Mouse (Mus musculus): ENCODE results near the gene Lrr1.
"Not testable (repeated sequence)": the region's sequence is repeated elsewhere in the genome, so short reads cannot be mapped to it uniquely, and the experiment has no call there.

DNA sequence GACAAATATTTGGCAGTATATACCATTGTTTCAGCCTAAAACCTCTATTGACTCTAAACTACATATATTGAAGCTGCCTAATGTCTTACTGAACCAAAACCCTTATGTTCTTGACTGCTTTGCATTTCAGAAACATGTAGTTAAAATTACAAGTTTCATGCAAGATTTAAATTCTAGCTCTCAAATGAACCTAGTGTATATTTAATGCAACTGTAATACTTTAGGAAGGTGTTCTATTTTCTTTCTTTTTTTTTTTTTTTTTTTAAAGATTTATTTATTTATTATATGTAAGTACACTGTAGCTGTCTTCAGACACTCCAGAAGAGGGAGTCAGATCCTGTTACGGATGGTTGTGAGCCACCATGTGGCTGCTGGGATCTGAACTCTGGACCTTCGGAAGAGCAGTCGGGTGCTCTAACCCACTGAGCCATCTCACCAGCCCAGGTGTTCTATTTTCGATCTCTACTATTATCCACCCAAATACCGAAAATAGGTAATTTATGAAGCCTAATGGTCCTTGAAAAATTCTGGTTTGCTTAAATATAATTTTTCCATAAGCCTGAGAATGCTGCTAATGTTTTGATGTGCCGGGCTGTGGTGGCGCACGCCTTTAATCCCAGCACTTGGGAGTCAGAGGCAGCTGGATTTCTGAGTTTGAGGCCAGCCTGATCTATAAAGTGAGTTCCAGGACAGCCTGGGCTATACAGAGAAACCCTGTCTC, 1.6 kb upstream of the Lrr1 start:
- TF ChIP-seq CTCF, EP300 (IDR thresholded peaks at IDR 0.05; ENCODE audit: low read depth): not testable (repeated sequence)
